Mouse (Mus musculus): ENCODE results near the gene Csmd2.

- TF ChIP-seq CTCF (IDR thresholded peaks at IDR 0.05; ENCODE audit: extremely low read depth, insufficient read depth, insufficient read length, insufficient replicate concordance) (no peak), POLR2A (IDR thresholded peaks at IDR 0.05; ENCODE audit: low read depth, low read length) (no peak)
These were observed 411.3 kb downstream of the Csmd2 start for GRCm38 (mm10) chr4:128398948-128399347.

Measured in spleen, adult 2 months (tissue).